Mouse (Mus musculus): ENCODE data around the gene Orm3.

Gene Orm3

DNA sequence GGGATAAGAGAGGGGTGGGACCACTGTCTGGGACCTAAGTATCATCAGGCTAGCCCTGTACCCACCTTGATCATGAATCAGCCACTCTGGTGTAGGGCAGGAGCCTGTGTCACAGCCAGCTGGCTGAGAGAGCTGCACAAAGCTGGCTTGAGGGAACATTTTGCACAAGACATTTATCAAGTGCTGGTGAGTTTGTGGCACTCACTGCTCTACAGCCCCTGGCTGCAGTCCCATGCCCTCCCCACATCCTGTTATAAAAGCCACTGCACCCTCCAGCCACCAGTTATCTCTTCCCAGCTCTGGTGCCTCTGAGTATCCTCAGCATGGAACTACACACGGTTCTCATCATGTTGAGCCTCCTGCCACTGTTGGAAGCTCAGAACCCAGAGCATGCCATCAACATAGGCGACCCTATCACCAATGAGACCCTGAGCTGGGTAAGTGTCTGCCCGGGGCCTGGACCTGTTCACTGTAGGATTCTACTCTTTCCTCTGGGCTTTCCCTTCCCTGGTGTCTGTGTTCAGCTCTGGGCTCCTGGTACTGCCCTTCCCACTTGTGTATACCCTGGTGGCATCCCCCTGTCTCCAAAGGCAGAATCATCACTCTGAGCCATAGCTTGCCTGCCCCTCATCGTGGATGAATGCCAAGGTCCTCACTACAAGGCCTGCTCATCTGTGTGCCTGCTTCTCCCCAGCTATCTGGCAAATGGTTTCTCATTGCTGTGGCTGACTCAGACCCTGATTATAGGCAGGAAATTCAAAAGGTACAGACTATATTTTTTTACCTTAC lies at the start of gene Orm3:
Gene Orm3, plus strand, starts transcription at position 286 of the 789 bp plus-strand sequence.
- DNase-seq (ENCODE audit: extremely low spot score, low read depth, low spot score), result no peak

DNA sequence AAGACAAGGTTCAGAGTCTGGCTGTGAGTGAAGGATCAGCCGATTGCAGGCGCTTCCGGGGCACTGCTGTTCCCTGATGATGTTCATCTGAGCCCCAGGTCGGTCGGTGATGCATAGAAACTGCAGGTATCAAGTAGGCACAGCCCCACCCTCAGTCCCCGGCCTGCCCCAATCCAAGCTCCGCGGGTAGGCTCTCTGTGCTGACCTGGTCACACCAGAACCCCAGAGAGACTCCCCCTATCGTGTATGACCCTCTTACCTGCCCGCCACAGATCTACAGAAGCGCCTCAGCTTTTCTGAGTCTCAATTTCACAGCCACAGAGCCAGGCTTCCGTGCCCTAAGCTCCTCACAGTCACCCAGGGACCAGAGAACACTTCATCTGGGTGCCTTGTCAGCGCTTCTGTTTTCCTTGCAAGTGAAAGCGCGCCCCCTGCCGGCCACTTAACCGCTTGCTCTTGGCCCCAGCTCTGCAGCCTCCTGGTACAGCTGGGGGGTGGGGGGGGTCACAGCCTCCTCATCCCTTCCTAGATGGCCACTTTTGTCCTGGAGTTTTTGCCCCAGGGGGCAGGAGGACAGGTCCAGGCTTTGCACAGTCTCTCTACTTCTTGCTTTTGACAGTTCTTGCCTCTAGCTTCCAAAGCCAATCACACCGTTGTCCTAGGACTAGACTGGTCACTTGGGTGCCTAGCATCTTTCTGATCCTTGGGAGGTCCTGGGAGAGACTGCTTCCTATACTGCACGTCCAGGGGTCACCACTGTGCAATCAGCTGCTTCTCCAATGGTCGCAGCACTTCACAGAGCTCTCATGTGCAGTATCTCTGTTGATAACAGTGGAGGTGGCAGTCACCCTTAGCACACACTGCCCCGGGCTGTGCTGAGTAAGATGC lies 48.5 kb upstream of the Orm3 start:
- DNase-seq (ENCODE audit: extremely low spot score, low read depth, low spot score), result peak; percentile 37

DNA sequence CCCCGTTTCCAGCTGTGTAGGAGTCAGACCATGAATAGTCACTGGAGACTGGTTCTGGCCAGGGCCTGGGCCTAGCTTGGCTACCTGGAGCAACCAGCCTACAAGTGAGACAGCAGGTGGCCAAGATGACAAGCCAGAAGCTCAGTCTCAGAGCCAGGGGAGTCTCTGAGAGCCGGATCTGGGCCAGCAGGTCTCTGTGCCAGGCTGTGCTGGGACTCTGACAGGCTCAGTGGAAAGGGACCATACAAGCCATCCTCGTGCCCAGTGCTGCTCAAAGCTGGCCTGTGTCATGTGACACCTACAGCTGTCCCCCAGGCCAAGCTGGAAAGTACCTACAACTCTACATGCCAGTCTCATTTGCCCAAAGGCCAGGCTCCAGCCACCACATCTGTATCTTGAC lies 47.6 kb upstream of the Orm3 start:
- DNase-seq (ENCODE audit: extremely low spot score, low read depth, low spot score), result no peak

DNA sequence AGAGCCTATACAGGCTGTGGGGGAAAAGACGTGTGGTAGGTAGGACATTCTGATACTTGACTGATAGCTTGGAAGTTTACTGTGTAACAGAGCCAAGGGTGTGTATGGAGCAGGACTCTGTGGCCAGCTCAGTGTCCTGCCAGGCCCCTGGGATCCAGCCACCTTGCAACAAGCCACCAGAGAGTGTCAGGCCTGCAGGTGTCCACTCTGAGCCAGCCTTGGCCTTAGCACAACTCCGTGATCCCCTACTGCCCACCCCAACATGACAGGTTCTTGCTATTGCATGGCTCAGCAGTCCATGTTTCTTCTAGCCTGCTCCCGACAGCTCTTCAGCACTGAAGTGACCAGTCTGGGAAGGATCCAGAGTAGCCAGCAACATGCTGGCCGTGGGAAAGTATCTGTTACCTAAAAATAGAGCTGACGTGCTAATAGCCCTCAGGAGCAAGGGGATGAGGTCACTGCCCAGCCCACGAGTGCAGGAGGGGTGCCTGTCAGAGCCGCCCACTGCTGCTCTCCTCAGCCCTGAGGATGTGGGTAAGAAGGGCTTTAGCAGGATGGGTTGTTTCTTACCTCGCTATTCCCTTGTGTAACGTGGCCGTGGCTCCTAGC lies 45.6 kb upstream of the Orm3 start:
- no peak for DNase-seq (ENCODE audit: extremely low spot score, low read depth, low spot score)

DNA sequence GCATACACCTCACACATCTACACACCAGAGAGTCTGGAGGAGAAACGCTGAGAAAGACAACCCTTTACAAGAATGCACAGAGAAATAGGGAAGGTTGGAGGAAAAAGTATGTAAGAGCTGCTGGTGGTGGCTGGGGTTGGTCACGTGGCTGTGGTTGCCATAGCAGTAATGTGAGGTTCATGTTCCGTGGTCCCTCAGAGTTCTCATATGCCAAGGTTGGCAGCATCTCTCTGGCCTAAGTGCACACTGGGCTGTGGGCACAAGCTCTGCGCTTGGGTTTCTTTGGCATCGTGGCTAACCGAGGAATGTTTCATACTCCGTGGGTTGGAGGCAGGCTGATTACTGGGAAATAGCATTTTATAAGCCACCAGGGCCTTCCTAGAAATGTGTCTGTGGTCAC lies 44.5 kb upstream of the Orm3 start:
- no peak for DNase-seq (ENCODE audit: extremely low spot score, low read depth, low spot score)

DNA sequence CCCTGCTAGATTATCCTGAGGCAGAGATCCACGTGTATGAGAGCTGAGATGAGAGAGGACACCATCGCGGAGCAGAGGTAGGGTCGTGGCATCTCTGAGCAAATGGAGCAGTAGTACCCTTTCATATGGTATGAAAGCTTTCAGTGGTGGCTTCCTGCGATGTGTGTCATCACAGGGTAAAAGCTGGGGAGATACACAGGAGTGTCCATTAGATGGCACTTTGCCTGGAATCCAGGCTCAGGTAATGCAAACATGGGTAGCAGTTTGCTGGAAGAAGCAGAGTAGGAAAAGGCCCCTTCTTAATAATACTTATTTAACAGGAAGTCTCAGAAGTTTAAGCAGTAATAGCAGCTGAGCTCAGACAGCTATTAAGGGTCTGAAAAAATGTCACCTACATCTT lies 41.9 kb upstream of the Orm3 start:
- no peak for DNase-seq (ENCODE audit: extremely low spot score, low read depth, low spot score)

DNA sequence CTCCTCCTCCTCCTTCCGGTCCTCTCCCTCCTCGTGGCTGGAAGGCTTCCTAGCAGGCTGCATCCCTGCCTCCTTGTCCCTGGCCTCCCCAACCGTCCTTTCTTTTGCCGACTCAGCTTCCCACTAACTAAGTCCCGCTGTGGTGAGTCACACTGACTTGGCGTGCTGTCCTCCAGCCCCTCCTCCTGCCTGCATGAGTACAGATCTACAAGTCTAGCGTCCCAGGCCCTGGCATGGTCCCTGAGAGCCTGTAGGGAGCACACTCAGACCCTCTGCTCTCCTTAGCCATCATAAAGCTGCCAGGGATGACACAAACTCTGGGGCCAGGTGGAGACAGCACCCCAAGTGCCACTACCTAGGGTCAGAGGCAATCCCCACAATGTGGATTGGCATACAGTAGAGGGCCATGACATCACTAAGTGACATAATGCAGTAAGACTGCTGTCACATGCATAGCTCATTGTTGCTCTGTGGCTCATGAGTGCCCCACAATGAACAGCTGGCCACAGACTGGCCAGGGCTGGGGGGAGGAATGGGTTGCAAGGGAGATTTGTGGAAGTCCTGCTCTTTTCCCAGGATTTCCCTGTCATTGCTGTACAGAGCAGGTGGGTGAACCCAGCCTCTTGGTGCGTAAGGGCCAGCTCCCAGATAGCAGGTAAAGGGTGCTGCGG lies 39.8 kb upstream of the Orm3 start:
- DNase-seq (ENCODE audit: extremely low spot score, low read depth, low spot score), result no peak

DNA sequence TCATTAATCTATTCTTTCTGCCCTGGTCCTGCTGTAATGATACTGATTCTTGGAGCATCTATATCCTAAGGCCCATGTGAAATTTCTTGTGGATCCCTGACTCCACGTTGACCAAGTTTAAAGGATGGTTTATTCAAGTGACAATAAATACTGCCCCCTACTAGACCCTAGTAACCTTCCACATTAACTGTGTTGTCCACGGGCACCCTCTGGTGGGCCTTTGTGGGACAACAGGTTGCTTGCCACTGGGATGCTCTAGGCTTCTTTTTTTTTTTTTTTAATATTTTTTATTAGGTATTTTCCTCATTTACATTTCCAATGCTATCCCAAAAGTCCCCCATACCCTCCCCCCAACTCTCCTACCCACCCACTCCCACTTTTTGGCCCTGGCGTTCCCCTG lies 36.4 kb upstream of the Orm3 start:
- peak; percentile 12 for DNase-seq (ENCODE audit: extremely low spot score, low read depth, low spot score)

DNA sequence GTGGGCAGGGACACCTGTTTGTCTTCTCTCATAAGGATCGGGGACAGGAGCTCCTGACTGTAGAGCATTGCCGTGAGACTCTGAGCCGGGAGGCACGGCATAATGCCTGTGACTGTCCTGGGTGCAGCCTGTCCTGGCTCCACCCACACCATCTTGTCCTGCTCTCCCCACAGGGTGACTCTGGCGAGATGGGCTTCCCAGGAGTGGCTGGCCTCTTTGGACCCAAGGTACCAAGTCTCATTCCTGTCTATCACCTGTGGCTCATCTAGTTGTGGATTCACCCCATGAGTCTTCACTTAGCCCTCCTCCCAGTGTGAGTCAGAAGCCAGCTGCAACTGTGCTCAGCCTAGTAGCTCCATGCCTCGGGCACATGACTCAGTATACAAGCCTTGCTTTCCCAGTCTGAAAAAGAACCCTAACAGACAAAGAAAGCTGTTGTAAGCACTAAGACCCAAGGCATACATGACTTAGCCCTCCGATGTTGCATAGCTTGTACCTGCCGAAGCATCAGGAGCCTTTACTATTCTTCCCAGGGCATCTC lies 32.6 kb upstream of the Orm3 start:
- no peak for DNase-seq (ENCODE audit: extremely low spot score, low read depth, low spot score)

DNA sequence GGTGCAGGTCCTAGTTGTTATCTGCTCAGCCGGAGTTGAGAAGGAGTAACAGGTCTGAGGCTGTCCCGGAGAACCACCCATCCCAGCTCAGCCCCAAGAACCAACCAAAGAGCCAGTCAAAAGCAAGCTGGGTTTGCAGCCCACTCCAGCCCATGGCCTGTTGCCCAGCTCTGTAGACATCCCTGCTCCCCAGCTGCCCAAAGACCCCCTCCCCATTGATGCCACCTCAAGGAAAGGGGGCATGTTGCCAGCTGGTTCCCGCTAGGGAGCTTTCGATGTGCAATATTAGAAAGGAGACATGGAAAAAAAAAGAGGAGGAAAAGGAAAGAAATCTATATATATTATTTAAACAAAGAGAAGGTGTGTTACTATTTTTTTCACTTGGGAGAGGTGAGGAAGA lies 22.6 kb upstream of the Orm3 start:
- no peak for DNase-seq (ENCODE audit: extremely low spot score, low read depth, low spot score)

DNA sequence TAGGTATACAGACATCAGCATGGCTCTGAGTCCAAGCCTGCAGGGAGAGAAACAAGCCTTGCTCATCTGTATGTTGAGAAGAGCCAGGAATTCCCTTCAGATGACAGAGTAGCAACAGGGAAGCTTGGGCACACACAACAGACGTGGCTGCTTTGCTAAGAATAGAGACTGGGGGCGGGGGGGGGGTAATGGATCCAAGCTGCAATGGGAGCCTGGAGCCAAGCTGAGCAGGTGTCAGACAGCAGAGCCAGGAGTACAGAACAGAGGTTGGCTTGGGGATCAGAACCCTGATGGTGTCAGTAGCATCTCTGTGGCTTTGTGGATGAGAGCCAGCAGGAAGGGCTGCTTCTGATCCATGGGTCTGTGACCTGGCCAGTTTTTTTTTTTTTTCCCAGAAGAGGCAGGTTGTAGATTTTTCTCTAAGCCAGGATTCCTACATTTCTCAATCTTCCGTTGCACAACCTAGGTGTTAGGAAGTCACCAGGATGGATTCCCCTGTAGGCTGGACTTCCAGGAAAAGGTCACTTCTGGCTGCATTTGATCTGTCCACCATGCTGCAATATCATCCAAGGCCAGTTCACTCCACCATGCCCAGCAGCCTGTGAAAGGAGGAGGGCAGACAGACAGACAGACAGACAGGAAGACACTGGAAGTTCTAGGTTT lies 17.4 kb upstream of the Orm3 start:
- DNase-seq (ENCODE audit: extremely low spot score, low read depth, low spot score), result no peak

DNA sequence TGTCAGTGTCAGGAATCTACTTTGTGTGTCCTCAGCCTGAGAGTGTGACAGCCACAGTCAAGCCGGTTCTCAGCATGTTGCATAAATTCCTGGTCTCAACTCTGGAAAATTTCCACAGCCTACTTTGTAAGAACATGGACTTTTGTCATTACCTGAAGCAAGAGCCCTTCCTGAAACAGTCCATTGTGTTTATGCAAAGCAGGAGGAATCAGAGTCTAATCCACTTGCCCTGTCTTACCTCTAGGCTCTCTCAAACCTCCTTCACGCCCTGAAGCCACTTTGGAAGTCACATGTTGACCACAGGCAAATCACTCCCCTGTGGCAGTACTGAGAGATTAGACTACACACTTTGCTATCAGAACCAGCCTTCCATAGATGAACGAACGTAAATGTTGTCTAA lies 13.5 kb upstream of the Orm3 start:
- no peak for DNase-seq (ENCODE audit: extremely low spot score, low read depth, low spot score)

DNA sequence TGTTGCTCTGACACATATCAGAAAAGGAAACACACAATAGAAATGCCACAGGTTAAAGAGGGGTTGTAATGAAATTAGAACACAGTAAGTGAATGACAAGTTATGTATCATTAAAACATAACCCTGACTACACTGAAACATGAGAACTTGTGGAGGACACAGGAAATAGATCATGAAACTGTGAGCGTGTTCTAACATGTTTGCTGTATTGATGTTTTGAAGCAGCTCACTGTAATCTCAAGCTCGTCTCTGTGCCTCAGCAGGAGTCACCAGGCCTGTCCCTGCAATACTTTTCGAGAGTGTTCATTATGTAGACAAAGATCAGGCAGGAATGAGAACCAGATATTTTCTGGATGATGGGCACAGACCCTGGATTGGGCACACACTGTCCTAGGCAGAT lies 12.4 kb upstream of the Orm3 start:
- no peak for DNase-seq (ENCODE audit: extremely low spot score, low read depth, low spot score)

DNA sequence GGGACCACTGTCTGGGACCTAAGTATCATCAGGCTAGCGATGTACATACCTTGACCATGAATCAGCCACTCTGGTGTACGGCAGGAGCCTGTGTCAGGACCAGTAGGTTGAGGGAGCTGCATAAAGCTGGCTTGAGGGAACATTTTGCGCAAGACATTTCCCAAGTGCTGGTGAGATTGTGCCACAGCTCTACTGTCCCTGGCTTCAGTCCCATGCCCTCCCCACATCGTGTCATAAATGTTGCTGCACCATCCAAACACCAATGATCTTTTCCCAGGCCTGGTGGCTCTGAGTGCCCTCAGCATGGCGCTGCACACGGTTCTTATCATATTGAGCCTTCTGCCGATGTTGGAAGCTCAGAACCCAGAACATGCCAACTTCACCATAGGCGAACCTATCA lies 11.7 kb upstream of the Orm3 start, which contains the start of gene Orm1:
Gene Orm1, plus strand, starts transcription at position 266 of the 400 bp plus-strand sequence.
- DNase-seq (ENCODE audit: extremely low spot score, low read depth, low spot score), result no peak

DNA sequence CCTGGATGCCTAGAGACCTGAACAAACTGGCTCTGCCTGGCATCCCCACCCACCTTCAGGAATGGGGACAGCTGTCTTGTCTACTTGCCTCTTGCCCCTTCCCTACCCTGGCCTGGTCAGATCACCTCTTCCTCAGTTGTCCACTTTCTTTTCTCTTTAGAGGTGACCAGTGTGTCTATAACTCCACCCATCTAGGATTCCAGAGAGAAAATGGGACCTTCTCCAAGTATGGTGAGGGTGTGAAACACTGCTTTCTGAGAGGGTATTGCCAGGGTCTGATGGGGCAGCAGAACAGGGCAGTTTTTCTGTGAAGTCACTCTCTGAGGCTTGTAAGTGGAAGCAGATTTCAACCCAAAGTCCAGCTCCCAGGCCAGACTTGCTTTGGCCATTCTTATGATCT lies 10.7 kb upstream of the Orm3 start:
- no peak for DNase-seq (ENCODE audit: extremely low spot score, low read depth, low spot score)

DNA sequence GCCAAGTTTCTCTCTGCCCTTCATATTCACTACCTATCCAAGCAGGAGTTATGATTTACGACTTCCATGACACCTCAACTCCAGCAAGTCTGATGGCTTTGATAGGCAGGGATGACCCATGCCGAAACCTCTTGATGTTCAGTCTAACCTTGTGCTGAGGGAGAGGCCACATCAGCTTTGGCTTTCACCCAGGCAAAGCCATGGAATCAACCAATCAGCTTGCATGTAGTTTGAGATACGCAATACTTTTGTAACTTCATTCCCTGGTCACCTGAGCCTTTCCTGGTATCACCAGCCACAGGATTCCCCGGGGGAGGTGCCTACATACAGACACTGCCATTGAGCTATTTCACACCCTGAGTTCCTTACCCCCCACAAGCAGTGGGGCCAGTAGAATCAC lies 9.3 kb upstream of the Orm3 start:
- no peak for DNase-seq (ENCODE audit: extremely low spot score, low read depth, low spot score)

DNA sequence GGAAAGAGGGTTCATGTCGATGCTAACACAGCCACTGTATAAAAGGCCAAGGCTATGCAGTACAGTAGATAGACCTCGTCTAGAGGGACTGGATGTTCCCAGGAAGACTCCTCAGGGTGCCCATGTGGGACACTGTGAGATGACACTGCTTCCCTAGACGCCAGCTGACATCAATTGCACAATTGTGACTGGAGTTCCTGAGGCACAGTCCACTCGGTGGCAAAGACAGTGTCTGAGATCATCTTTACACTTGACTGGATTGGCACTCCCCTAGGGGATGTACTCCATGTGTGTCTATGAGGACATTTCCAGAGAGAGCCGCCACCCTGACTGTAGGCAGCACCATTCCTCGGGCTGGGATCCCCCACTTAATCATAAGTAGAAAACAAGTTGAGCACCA lies 7.4 kb upstream of the Orm3 start:
- DNase-seq (ENCODE audit: extremely low spot score, low read depth, low spot score), result no peak

DNA sequence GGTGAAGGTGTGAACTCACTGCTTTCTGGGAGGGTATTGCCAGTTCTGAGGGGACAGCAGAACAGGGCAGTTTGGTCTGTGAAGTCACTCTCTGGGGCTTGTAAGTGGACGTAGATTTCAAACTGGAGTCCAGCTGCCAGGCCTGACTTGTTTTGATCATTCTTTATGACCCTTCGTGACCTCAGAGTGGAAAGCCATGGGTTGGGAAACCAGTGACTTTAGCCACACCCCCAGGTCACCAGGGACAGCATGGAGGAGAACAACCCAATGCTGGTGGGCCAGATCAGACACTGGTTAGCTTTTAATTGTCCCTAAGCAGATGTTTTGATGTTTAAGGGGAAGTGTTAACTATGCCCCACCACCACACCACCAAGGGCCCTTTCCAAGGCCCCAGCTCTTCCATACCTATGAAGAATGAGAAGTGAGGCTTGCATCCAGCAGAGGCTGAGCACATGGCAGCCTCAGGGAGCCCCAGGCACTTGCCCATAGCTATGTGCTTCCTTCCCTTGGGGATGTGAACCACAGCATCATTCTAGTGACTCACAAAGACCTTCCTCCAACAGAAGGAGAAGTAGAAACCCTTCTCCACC lies 1.1 kb downstream of the Orm3 start:
- DNase-seq (ENCODE audit: extremely low spot score, low read depth, low spot score), result no peak

DNA sequence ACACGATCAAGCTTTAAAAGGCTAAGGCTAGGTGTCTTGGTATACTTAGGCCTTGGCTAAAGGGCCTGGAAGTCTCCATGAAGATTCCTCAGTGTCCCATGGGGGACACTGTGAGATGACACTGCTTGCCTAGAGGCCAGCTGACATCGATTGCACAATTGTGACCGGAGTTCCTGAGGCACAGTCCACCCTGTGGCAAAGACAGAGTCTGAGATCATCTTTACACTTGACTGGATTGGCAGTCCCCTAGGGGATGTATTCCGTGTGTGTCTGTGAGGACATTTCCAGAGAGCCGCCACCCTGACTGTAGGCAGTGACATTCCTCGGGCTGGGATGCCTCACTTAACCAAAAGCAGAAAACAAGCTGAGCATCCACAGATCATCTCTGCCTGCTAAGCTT lies 3.9 kb downstream of the Orm3 start:
- DNase-seq (ENCODE audit: extremely low spot score, low read depth, low spot score), result no peak

DNA sequence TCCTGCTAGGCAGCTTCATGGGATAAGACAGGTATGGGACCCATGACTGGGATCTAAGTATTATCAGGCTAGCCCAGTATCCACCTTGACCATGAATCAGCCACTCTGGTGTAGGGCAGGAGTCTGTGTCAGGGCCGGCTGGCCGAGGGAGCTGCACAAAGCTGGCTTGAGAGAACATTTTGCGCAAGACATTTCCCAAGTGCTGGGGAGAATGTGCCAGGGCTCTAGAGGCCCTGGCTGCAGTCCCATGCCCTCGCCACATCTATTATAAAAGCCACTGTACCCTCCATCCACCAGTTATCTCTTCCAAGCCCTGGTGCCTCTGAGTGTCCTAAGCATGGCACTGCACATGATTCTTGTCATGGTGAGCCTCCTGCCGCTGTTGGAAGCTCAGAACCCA lies 6.2 kb downstream of the Orm3 start, which contains the start of gene Orm2:
Gene Orm2, plus strand, starts transcription at position 300 of the 400 bp plus-strand sequence.
- DNase-seq (ENCODE audit: extremely low spot score, low read depth, low spot score), result no peak

Measured in hindlimb bud, embryonic 11.5 days (tissue).